Mouse (Mus musculus) liver, embryonic 14.5 days (tissue): ENCODE data around the gene Ccdc117. TPM values are rescaled to one million over a fixed set of nuclear protein-coding genes. Genes with fewer than 3 reads are reported as not detected.

Experiments
- ATAC-seq: fragments of 200-750 bp; cut with Nextera tagmentation; 2 replicates; pipeline ENCODE4 v1.8.0; 2017; ENCODE audit warnings: moderate number of reproducible peaks, mild to moderate bottlenecking, moderate library complexity; ENCODE audit not compliant: insufficient read depth
- DNase-seq, 3 experiments: peaks; one replicate each; pipeline ENCODE4 v3.0.0-alpha.2; 2012 to 2013; ENCODE audit warnings: low read depth in 3 of 3, low spot score in 3 of 3
- H3K27ac ChIP-seq: fragments of 300-500 bp; sonication (generic); 2 replicates; pipeline ENCODE4 v1.5.1; 2014; ENCODE audit warnings: moderate library complexity, mild to moderate bottlenecking, control low read depth, inconsistent platforms
- H3K27me3 ChIP-seq: fragments of 300-500 bp; sonication (generic); 2 replicates; pipeline ENCODE4 v1.6.1; 2014; ENCODE audit warnings: mild to moderate bottlenecking, low read length, moderate library complexity; ENCODE audit not compliant: control insufficient read depth, insufficient read depth
- H3K36me3 ChIP-seq: fragments of 300-500 bp; sonication (generic); replicated peaks from 2 replicates; pipeline ENCODE4 v1.6.1; 2014; ENCODE audit warnings: low read depth; ENCODE audit not compliant: control insufficient read depth, insufficient read depth
- H3K4me1 ChIP-seq, 2 experiments: fragments of 200-500 bp in 1 of 2; fragments of 300-500 bp in 1 of 2; sonication (generic) in 1 of 2; replicated peaks; 2 replicates each; pipeline ENCODE4 v1.6.1; 2012 to 2014; ENCODE audit warnings: antibody characterized with exemption in 1 of 2, inconsistent platforms in 1 of 2, low read length in 1 of 2; ENCODE audit not compliant: control insufficient read depth in 2 of 2, insufficient read depth in 2 of 2
- H3K4me2 ChIP-seq: fragments of 300-500 bp; sonication (generic); 2 replicates; pipeline ENCODE4 v1.6.1; 2014; ENCODE audit warnings: low read depth, mild to moderate bottlenecking, control low read depth, moderate library complexity
- H3K4me3 ChIP-seq, 2 experiments: fragments of 200-500 bp in 1 of 2; fragments of 300-500 bp in 1 of 2; sonication (generic) in 1 of 2; 2 replicates each; pipeline ENCODE4 v1.5.1; 2012 to 2014; ENCODE audit warnings: low read depth in 2 of 2, low read length in 2 of 2, mild to moderate bottlenecking in 2 of 2, control low read depth in 1 of 2, inconsistent platforms in 1 of 2, moderate library complexity in 1 of 2; ENCODE audit not compliant: insufficient read depth in 1 of 2
- H3K9ac ChIP-seq: fragments of 300-500 bp; sonication (generic); replicated peaks from 2 replicates; pipeline ENCODE4 v1.6.1; 2014; ENCODE audit warnings: mild to moderate bottlenecking, control low read depth, moderate library complexity
- H3K9me3 ChIP-seq: fragments of 300-500 bp; sonication (generic); 2 replicates; pipeline ENCODE4 v1.6.1; 2016; ENCODE audit warnings: low read length, mixed read lengths; ENCODE audit not compliant: control insufficient read depth
- CTCF ChIP-seq: IDR thresholded peaks from 2 replicates; pipeline ENCODE4 v1.5.1; 2016; ENCODE audit warnings: antibody characterized with exemption, low read depth, control low read depth
- EP300 ChIP-seq: IDR thresholded peaks from 2 replicates; pipeline ENCODE4 v1.6.1; 2016; ENCODE audit warnings: antibody characterized with exemption, low read depth
- WGBS: fragments of 180-500 bp; shearing (Covaris S2); extraction: QIAGEN DNeasy Blood & Tissue Kit; methylation state at CpG from one replicate; pipeline ENCODE4 v1.1.7; 2014; ENCODE audit not compliant: insufficient replicate concordance; 5-methylcytosine and 5-hydroxymethylcytosine counted together
- polyA plus RNA-seq, 2 experiments: library from polyadenylated mRNA; depleted of rRNA in 1 of 2; stranded (reverse) in 1 of 2; unstranded in 1 of 2; fragments of >200 nt; fragmentation: Nextera tagmentation in 1 of 2; extraction: Ambion mirVana in 1 of 2; gene quantifications; 2 replicates each; pipeline versions ENCODE4 v1.2.1 to v1.2.3; 2012 to 2014

Gene Ccdc117
- polyA plus RNA-seq, 2 experiments, result 6.3 to 7.5 TPM

GRCm38 (mm10) chr11:5568082-5568481 lies 26.1 kb upstream of the Ccdc117 start:
- DNase-seq (no peak), ATAC-seq (no peak)
- no peak for TF ChIP-seq EP300
- no peak for TF ChIP-seq CTCF
- Histone ChIP-seq H3K4me1 (peaks cover 13 to 17% of the 10 kb centered on the region in 2 experiments), H3K36me3 (no peaks in the 10 kb centered on the region), H3K9me3 (no peaks in the 10 kb centered on the region; the same call in 1 of the 2 replicates), H3K27ac (no peak overlapping the region), H3K4me3 (no peak overlapping the region), H3K27me3 (no peaks in the 10 kb centered on the region), H3K9ac (no peak overlapping the region), H3K4me2 (no peak overlapping the region)
- WGBS, result 28% methylated on average over 5 of the region's 5 CpGs

- no peaks in the 10 kb centered on the region for H3K36me3 ChIP-seq
Observed at GRCm38 (mm10) chr11:5567654-5568053, 25.7 kb upstream of the Ccdc117 start.

GRCm38 (mm10) chr11:5566506-5566905 lies 24.5 kb upstream of the Ccdc117 start:
- DNase-seq, result no peak
- Histone ChIP-seq H3K27me3 (no peaks in the 10 kb centered on the region), H3K9ac (no peak overlapping the region), H3K9me3 (no peaks in the 10 kb centered on the region; the same call in 1 of the 2 replicates), H3K36me3 (no peaks in the 10 kb centered on the region), H3K4me2 (no peak overlapping the region), H3K4me1 (peaks cover 0 to 13% of the 10 kb centered on the region in 2 experiments; a peak in 1 of 4 replicates), H3K4me3 (no peak overlapping the region), H3K27ac (no peak overlapping the region)
- WGBS, result 16% methylated on average over 2 of the region's 2 CpGs
- no peak for ATAC-seq
- TF ChIP-seq EP300, result no peak
- no peak for TF ChIP-seq CTCF

More at GRCm38 (mm10) chr11:5567654-5568053, 25.7 kb upstream of the Ccdc117 start:
- no peak for TF ChIP-seq EP300
- TF ChIP-seq CTCF, result no peak
- no peaks in the 10 kb centered on the region for H3K27me3 ChIP-seq
- H3K4me3 ChIP-seq, result no peak overlapping the region
- H3K4me1 ChIP-seq, result peaks cover 10 to 21% of the 10 kb centered on the region in 2 experiments
- H3K9ac ChIP-seq, result no peak overlapping the region
- no peaks in the 10 kb centered on the region; the same call in 1 of the 2 replicates for H3K9me3 ChIP-seq
- ATAC-seq, result no peak
- 79% methylated on average over 6 of the region's 6 CpGs for WGBS
- no peak overlapping the region for H3K4me2 ChIP-seq
- H3K27ac ChIP-seq, result no peak overlapping the region
- DNase-seq, result no peak

- 68% methylated on average over 3 of the region's 3 CpGs for WGBS
- no peak overlapping the region for H3K4me2 ChIP-seq
- H3K4me3 ChIP-seq, result no peak overlapping the region
- H3K27ac ChIP-seq, result no peak overlapping the region
- no peak overlapping the region for H3K9ac ChIP-seq
- peaks cover 0 to 13% of the 10 kb centered on the region in 2 experiments; a peak in 1 of 4 replicates for H3K4me1 ChIP-seq
- H3K36me3 ChIP-seq, result no peaks in the 10 kb centered on the region
- ATAC-seq (no peak), DNase-seq (no peak)
- TF ChIP-seq CTCF, result no peak
- TF ChIP-seq EP300, result no peak
- no peaks in the 10 kb centered on the region; the same call in 1 of the 2 replicates for H3K9me3 ChIP-seq
- H3K27me3 ChIP-seq, result no peaks in the 10 kb centered on the region
Observed at GRCm38 (mm10) chr11:5565596-5565995, 23.6 kb upstream of the Ccdc117 start.

GRCm38 (mm10) chr11:5563898-5564297 lies 21.9 kb upstream of the Ccdc117 start:
- no peak for TF ChIP-seq EP300
- TF ChIP-seq CTCF, result no peak
- Histone ChIP-seq H3K27ac (no peak overlapping the region), H3K4me2 (no peak overlapping the region), H3K4me1 (peaks cover 0 to 13% of the 10 kb centered on the region in 2 experiments; a peak in 1 of 4 replicates), H3K9ac (no peak overlapping the region), H3K27me3 (no peaks in the 10 kb centered on the region), H3K9me3 (no peaks in the 10 kb centered on the region; the same call in 1 of the 2 replicates), H3K36me3 (no peaks in the 10 kb centered on the region), H3K4me3 (no peak overlapping the region)
- 63% methylated on average over 6 of the region's 6 CpGs for WGBS
- ATAC-seq (no peak), DNase-seq (no peak)
